Mouse (Mus musculus) liver, postnatal 0 days (tissue): ENCODE measurements at regions not wholly inside any gene's neighbourhood (a gene's known extent, or its start where the extent isn't known, plus 50 kb on each side); places are given as distances from the start of the nearest gene placed in this dataset.

Source experiments
- ATAC-seq: fragments of 200-750 bp; cut with Nextera tagmentation; 2 replicates; pipeline ENCODE4 v1.8.0; 2017; ENCODE audit warnings: mild to moderate bottlenecking, moderate library complexity
- DNase-seq: peaks from one replicate; pipeline ENCODE4 v3.0.0-alpha.2; 2016
- H3K27ac ChIP-seq: fragments of 300-500 bp; sonication (generic); 2 replicates; pipeline ENCODE4 v1.5.1; 2014; ENCODE audit warnings: antibody characterized with exemption, moderate library complexity, mild to moderate bottlenecking, low read depth
- H3K27me3 ChIP-seq: fragments of 300-500 bp; sonication (generic); 2 replicates; pipeline ENCODE4 v1.6.1; 2014; ENCODE audit warnings: low read length, control low read depth, mixed read lengths; ENCODE audit not compliant: insufficient read depth
- H3K36me3 ChIP-seq: fragments of 300-500 bp; sonication (generic); replicated peaks from 2 replicates; pipeline ENCODE4 v1.6.1; 2014; ENCODE audit warnings: mild to moderate bottlenecking, control low read depth, low read length, moderate library complexity, mixed read lengths; ENCODE audit not compliant: insufficient read depth
- H3K4me1 ChIP-seq: fragments of 300-500 bp; sonication (generic); 2 replicates; pipeline ENCODE4 v1.6.1; 2014; ENCODE audit warnings: antibody characterized with exemption, mild to moderate bottlenecking, control low read depth; ENCODE audit not compliant: insufficient read depth
- H3K4me2 ChIP-seq: fragments of 300-500 bp; sonication (generic); 2 replicates; pipeline ENCODE4 v1.6.1; 2014; ENCODE audit warnings: low read depth, mild to moderate bottlenecking, low read length, moderate library complexity, mixed read lengths
- H3K4me3 ChIP-seq: fragments of 300-500 bp; sonication (generic); 2 replicates; pipeline ENCODE4 v1.5.1; 2014; ENCODE audit warnings: low read depth, low read length
- H3K9ac ChIP-seq: fragments of 300-500 bp; sonication (generic); replicated peaks from 2 replicates; pipeline ENCODE4 v1.6.1; 2014; ENCODE audit warnings: mild to moderate bottlenecking, moderate library complexity
- H3K9me3 ChIP-seq: fragments of 300-500 bp; sonication (generic); 2 replicates; pipeline ENCODE4 v1.6.1; 2016; ENCODE audit warnings: mild to moderate bottlenecking, control low read depth, low read length, mixed read lengths
- CTCF ChIP-seq: sonication (generic); IDR thresholded peaks from 2 replicates; pipeline ENCODE4 v1.5.1; 2016; ENCODE audit warnings: antibody characterized with exemption, low read depth
- EP300 ChIP-seq: IDR thresholded peaks from 2 replicates; pipeline ENCODE4 v1.6.1; 2016; ENCODE audit warnings: antibody characterized with exemption, low read depth, mild to moderate bottlenecking
- WGBS: fragments of 180-500 bp; shearing (Covaris S2); extraction: QIAGEN DNeasy Blood & Tissue Kit; methylation state at CpG from one replicate; pipeline ENCODE4 v1.1.7; 2014; ENCODE audit not compliant: insufficient replicate concordance; 5-methylcytosine and 5-hydroxymethylcytosine counted together

- Histone ChIP-seq H3K4me3 (no peak overlapping the region), H3K27me3 (no peaks in the 10 kb centered on the region), H3K27ac (no peak overlapping the region), H3K9me3 (no peaks in the 10 kb centered on the region), H3K4me1 (no peaks in the 10 kb centered on the region), H3K36me3 (no peaks in the 10 kb centered on the region), H3K4me2 (no peak overlapping the region), H3K9ac (no peak overlapping the region)
- TF ChIP-seq CTCF (no peak), EP300 (no peak)
- 74% methylated on average over 5 of the region's 5 CpGs for WGBS
- ATAC-seq (no peak), DNase-seq (no peak)
These were observed 410.9 kb downstream of the Gxylt1 start for GRCm38 (mm10) chr15:92864106-92864505.

- no peaks in the 10 kb centered on the region for H3K9me3 ChIP-seq
- no peak overlapping the region for H3K9ac ChIP-seq
- DNase-seq (no peak), ATAC-seq (peak; percentile 74)
- TF ChIP-seq CTCF (no peak), EP300 (no peak)
- 47% methylated on average over 5 of the region's 5 CpGs for WGBS
- H3K27me3 ChIP-seq: no peaks in the 10 kb centered on the region
- H3K36me3 ChIP-seq: no peaks in the 10 kb centered on the region
- no peaks in the 10 kb centered on the region for H3K4me1 ChIP-seq
- peak overlapping the region; percentile 3; the same call in 1 of the 2 replicates for H3K4me2 ChIP-seq
- no peak overlapping the region for H3K27ac ChIP-seq
- no peak overlapping the region for H3K4me3 ChIP-seq
These were observed 424.1 kb downstream of the Gxylt1 start for GRCm38 (mm10) chr15:92850854-92851253.

- Histone ChIP-seq H3K9me3 (no peaks in the 10 kb centered on the region), H3K4me1 (no peaks in the 10 kb centered on the region), H3K4me3 (no peak overlapping the region), H3K27ac (no peak overlapping the region), H3K27me3 (no peaks in the 10 kb centered on the region), H3K9ac (no peak overlapping the region), H3K4me2 (no peak overlapping the region), H3K36me3 (no peaks in the 10 kb centered on the region)
- 74% methylated on average over 5 of the region's 5 CpGs for WGBS
- ATAC-seq (no peak), DNase-seq (no peak)
- TF ChIP-seq CTCF (no peak), EP300 (no peak)
These were observed 434.9 kb downstream of the Gxylt1 start for GRCm38 (mm10) chr15:92840035-92840434.

DNA sequence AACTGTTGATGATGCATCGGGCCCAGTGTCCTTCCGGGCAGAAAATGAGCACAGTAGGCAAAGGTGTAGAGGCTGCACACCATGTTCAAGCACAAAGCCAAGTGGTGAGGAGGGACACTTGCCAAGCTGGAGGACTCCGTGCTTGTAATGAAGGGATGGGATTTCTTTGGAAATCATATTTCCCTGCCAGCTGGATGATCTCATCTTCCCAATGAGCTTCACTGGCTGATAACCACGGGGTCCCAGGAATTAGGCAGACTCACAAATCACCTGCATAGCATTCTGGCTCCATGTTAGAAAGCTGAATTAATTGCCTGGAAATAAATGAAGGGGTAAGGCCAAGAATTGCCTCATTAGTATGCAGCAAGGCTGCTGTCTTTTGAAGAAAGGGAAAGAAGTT is 435.4 kb downstream of the Gxylt1 start:
- no peaks in the 10 kb centered on the region for H3K9me3 ChIP-seq
- H3K27me3 ChIP-seq: no peaks in the 10 kb centered on the region
- H3K4me2 ChIP-seq: no peak overlapping the region
- H3K27ac ChIP-seq: no peak overlapping the region
- WGBS: 65% methylated on average over 4 of the region's 4 CpGs
- ATAC-seq (no peak), DNase-seq (no peak)
- no peak overlapping the region for H3K9ac ChIP-seq
- TF ChIP-seq EP300 (no peak), CTCF (no peak)
- H3K36me3 ChIP-seq: no peaks in the 10 kb centered on the region
- H3K4me3 ChIP-seq: no peak overlapping the region
- no peaks in the 10 kb centered on the region for H3K4me1 ChIP-seq

GRCm38 (mm10) chr15:92826136-92826535 is 429.5 kb downstream of the Pdzrn4 start:
- Histone ChIP-seq H3K9ac (no peak overlapping the region), H3K27me3 (no peaks in the 10 kb centered on the region), H3K4me3 (no peak overlapping the region), H3K27ac (no peak overlapping the region), H3K4me2 (no peak overlapping the region), H3K9me3 (no peaks in the 10 kb centered on the region), H3K4me1 (no peaks in the 10 kb centered on the region), H3K36me3 (no peaks in the 10 kb centered on the region)
- WGBS: 70% methylated on average over 4 of the region's 4 CpGs
- no peak for ATAC-seq
- no peak for TF ChIP-seq EP300
- no peak for TF ChIP-seq CTCF
- DNase-seq: no peak
